Mouse (Mus musculus) 3134 (cell line): Measurements from ENCODE around the gene Ptpdc1.

Experiments used
- DNase-seq: peaks from one replicate; pipeline ENCODE4 v3.0.0-alpha.2; 2011; ENCODE audit warnings: low spot score; ENCODE audit not compliant: insufficient read length; ENCODE audit errors: extremely low read depth

Gene Ptpdc1

GRCm38 (mm10) chr13:48587354-48587753 lies 38.1 kb downstream of the Ptpdc1 start:
- DNase-seq = peak; percentile 50

DNA sequence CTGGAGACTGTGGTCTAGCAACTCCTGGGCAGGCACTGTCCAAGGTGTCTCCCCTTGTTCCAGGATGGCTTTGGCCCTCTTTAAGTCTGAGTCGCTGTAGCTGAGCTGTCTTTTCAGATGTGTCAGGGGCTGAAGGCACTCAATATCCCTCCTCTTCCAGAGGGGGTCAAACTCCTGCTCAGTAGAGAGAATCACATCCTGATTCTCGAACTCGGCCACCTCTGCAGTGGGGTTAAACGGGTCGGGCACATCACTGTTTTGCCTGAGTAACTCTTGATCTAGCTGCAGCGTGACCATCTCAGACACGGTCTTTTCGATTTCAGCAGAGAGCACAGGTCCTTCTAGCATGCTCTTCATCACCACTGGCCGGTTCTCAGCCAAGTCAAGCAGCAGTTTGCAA lies 39.0 kb downstream of the Ptpdc1 start:
- DNase-seq = no peak

- no peak for DNase-seq
Observed at GRCm38 (mm10) chr13:48585786-48586185, 39.7 kb downstream of the Ptpdc1 start.

GRCm38 (mm10) chr13:48582688-48583379 lies 42.6 kb downstream of the Ptpdc1 start:
- DNase-seq = no peak

DNA sequence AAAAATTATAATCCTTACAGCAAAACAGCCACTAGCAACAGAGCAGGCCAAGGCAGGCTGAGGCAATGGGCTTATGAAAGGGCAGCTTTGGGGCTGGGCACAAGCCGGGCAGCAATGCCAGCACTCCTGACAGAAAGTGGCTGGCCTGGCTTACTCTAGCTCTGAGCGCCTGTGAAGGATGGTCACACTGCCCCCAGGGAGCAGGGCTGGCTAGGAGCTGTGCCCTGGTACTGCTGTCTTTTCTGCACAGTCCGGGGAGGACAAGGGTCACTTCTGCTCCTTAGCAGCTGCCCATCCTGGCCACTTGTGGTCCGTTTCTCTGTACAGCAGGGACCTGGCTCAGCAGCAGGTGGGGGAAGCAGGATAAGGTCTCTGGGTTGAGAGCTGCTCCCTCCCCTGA lies 46.8 kb downstream of the Ptpdc1 start:
- no peak for DNase-seq

GRCm38 (mm10) chr13:48577836-48578235 lies 47.6 kb downstream of the Ptpdc1 start:
- DNase-seq = no peak

DNA sequence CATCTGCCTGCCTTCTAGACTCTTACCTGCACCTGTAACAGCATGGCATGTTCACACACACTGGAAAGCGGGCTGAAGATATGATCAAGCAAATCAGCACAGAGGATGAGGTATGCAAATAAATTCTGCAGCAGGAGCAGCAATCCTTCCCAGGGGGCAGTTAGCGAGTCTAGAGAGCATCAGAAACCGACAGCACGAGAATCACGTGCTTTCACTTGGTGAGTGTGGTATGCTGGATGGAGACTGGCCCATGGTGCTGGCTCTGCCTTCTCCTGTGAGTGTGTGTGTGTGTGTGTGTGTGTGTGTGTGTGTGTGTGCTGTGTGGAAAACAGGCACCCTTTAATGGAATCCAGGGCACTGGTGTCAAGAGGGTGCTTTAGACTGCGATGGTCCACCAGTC lies 48.5 kb downstream of the Ptpdc1 start:
- DNase-seq = no peak

- DNase-seq = no peak
Observed at GRCm38 (mm10) chr13:48574718-48575117, 50.7 kb downstream of the Ptpdc1 start.

GRCm38 (mm10) chr13:48573525-48574355 lies 51.7 kb downstream of the Ptpdc1 start:
- no peak for DNase-seq

DNA sequence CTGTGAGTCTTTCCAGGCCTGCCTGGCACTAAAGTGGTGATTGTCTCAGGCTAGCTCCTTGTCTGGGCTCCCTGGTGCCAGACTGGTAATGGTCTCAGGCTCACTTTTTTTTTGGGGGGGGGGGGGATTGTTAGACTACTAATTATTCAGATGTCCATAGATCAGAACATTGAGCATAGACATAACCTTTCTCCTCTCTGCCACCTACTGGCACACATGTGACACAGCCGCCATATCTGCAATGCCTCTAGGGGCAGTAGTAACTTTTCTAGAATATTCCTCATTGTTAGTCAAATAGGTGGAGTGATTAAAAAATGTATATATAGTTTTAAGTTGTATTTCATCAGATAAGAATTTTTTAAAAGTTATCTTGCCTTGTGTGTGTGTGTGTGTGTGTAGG lies 53.3 kb downstream of the Ptpdc1 start:
- no peak for DNase-seq

- DNase-seq = peak; percentile 49
Observed at GRCm38 (mm10) chr13:48571298-48571697, 54.2 kb downstream of the Ptpdc1 start.

DNA sequence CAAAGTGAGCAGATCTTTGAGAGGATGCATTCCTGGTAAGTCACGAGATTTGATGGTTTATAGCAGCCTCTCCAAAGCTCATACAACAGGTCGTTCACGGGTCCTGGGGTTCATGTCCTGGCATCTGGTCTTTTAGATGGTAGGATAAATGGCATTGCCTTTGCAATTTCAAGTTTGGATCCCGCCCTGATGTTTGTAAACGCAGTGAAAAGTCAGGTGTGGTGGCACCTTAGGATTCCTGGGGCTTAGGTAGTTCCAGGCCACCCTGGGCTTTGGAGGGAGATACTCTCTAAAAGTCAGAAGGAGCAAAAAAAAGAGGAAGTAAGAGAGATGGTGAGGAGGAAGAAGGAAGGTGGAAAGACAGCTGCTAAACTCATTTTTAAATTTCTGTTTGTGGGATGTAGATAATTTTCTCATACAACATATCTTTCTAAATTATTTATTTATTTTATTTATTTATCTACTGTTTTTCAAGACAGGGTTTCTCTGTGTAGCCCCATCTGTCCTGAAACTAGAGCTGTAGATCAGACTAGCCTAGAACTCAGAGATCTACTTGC lies 55.8 kb downstream of the Ptpdc1 start:
- DNase-seq = no peak

DNA sequence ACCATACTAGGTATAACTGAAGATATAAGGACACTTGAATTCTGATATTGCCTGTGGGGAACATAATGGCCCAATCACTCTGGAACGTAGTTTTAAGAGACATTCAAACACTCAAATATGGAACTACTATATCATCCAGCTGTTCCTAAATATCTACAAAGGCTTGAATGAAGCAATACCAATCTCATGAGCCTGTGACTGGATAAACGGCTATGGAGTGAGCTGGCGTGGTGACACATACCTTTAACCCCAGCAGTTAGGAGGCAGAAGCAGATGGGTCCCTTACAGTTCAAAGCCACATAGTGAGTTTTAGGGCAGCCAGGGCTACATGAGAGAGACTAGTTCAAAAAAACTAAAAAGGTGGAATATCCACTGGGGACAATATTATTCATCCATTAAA lies 57.8 kb downstream of the Ptpdc1 start:
- peak; percentile 40 for DNase-seq

DNA sequence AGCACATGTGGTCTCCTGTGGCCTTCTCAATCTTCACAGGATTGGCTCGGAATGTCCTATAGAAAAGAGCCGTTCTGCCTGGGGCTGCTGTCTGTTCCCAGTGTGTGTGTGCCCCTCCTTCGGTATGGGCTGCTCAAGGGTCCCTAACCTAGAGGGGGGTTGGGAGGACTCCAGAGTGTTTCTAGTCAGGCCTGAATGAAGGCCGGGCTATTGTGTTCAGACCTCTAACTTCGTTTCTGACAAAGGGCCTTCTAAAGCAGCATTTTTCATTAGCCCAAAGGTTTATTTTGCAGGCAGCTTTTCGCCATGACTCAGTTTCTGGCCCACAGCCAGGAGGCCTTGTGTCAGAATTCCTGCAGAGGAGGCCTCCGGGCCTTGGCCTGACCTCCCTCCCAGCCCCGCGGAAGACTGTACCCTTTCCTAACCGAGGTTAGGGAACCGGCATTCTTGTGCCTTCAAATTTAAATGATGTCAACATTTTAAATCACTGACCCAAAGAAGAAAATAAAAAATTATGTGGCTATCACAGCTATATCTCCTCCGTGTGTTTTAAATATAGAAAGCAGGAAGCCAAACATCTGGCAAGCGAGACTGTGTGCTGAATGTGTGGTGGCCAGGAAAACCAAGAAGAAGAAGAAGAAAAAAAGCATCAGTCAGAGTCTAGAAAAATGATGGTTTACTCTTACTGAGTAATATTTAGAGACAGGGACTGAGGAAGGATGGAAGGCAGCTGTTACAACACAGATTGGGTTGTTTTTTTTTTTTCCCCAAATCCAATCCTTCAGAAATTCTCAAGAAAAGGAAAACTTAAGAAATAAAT lies 59.1 kb downstream of the Ptpdc1 start:
- peak; percentile 79 for DNase-seq

DNA sequence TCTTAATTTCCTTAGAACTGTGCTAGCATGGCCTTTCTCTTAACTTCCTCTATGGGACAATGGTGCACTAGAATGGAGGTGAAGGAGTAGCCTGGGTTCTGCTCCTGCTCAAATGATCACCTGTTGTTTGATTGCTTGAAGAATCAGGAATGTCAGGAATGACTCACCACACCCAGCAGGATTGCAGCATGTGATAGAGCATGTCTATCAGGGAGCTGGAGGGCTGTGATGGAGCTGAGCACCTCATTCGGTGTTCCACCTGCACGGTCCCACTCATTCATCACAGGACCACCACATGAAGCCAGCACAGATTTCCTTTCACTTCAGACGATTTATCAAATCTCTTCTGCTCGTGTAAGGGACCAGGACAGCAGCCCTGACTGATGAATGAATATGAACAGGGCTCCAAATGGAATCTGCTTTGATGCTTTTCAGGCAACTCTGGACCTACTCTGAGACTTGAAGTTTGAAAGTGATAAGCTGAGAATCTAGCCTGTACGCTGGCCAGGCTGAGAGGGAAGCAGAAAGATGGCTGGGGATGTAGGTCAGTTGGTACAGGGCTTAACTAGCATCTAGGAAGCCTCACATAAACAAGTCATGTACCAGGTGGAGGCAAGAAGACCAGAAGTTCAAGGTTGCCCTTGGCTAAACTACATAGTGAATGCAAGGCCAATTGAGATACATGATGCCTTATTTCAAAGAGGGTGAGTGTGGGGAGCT lies 60.4 kb downstream of the Ptpdc1 start:
- no peak for DNase-seq

DNA sequence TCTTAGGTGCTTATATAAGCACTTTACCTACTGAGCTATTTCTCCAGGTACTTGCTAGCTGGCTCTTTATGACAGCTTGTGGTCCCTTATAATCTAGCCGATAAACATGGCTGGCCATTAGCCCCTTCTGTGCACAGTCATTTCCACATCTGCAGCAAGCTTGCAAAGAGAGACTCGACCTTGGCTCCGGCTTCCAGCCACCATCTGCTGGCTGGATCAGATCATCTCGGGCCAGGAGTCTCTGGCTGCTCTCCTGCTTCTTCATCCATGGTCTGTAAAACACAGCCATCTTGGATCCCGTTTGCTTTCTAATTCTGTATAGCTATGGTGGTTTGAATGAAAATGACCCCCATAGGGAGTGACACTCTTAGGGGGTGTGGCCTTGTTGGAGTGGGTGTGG lies 63.1 kb downstream of the Ptpdc1 start:
- DNase-seq = no peak

DNA sequence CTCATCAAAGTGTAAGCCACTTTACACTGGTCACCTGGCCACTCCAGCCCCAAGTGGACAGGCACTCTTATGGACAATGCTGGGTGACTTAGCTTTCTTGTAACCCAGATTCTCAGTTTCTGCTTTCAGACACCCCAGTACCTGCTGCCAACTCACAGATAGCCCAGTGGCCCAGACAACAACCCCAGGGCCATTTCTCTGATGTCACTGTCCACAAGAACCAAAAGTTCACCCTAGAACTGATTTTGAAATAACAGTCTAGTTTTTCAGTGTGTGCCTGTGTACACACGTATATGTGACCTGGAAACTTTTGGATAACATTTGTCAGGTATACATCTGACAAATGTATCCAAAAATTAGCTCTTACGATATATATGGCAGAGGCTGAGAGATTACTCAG lies 64.0 kb downstream of the Ptpdc1 start:
- DNase-seq = no peak

- DNase-seq = no peak
Observed at GRCm38 (mm10) chr13:48555976-48556375, 69.5 kb downstream of the Ptpdc1 start.

DNA sequence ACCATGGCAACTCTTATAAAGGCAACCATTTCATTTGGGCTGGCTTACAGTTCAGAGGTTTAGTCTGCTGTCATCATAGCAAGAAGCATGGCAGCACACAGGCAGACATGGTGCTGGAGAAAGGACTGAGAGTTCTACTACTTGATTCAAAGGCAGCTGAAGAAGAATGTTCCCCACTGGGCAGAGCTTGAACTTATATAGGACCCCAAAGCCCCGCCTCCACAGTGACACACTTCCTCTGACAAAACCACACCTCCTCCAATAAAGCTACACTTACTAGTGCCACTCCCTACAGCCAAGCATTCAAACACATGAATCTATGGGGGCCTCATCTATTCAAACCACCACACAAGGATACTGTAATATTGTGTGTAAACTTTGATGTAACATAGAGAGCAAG lies 70.9 kb downstream of the Ptpdc1 start:
- no peak for DNase-seq

- no peak for DNase-seq
Observed at GRCm38 (mm10) chr13:48553511-48553910, 72.0 kb downstream of the Ptpdc1 start.
